Mouse (Mus musculus): ENCODE data around the gene Defb7.

The Defb7 gene

DNA sequence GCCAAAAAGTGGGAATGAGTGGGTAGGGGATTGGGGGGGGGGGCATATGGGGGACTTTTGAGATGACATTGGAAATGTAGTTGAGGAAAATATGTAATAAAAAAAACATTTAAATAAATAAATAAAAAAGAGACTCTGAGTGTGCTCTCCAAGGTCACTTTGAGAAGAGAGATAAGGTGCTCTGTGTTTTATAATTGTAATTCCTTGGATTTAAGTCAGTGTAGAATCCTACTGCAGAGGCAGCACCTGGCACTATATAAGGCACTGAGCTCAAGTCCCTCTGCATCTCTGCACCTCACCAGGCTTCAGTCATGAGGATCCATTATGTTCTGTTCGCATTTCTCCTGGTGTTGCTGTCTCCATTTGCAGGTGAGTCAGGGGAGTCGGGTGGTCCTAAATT lies at the start of gene Defb7:
TSS of gene Defb7 (plus strand) at position 301 of the 400 bp plus-strand sequence.
- DNase-seq, result no peak

DNA sequence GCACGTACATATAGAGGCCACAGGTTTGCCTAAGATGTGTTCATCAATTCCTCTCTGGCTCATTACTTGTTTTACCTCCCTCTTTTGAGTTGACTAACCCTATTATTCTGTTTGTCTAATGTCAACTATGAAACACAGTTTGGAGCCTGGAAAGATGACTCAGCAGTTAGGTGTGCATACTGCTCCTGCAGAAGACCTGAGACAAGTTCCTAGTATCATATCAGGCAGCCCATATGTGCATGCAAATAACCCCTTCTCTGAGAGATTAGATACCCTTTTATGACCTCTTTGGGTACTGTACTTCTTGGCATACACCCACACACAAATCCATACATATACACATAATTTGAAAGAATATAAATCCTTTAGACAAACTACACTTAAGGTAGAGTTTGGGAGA lies 48.5 kb upstream of the Defb7 start:
- DNase-seq, result no peak

DNA sequence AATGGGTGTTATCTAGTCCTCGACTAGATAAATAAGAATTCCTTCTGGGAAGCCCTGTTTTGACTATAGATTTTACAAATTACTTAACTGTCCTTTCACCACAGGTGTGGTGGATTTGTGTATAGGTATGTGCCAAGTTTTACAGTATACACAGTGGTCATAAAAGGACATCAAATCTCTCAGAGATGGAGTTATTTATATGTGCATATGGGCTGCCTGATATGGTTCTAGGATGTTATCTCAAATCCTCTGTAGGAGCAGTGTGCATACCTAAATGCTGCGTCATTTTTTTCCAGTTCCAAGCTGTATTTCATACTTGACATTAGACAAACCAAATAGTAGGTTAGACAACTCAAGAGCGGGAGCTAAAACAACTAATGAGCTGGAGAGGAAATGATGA lies 33.5 kb upstream of the Defb7 start:
- no peak for DNase-seq

DNA sequence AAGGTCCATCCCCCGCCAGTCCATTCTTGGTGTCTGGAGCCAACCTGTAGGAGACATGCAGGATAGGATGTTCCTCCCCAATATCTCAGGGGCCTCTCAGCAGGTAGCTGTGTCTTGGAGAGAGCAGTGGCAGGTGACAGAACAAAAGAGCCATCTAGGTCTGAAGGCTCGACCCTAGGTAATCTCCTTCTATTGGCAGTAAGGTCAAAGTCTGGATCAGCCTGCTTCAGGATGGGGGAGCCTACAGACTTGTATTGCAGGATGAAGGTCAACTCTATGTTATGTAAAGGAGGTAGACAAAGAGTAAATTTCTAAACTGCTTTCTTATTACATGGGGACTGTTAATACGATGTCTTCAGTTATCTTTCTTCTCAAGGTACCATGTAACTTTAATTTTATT lies 25.9 kb upstream of the Defb7 start:
- no peak for DNase-seq

DNA sequence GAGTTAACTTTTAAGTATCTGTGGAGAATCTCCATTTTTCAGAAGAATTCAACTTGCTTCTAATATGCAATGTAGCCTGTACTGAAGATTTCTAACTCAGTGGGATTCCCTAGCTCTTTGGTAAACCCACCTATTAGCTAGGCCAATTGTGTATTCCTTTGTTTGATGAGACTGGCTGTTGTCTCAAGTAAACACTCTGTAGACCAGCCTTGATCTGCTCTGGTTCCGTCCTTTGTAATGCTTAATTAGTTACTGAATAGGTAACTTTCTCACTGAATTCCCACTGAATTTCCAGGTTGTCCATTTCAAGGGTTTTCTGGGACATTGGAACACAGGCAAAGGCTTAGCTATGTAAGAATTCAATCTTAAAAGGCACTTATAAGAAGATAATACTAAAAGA lies 5.6 kb downstream of the Defb7 start:
- no peak for DNase-seq

DNA sequence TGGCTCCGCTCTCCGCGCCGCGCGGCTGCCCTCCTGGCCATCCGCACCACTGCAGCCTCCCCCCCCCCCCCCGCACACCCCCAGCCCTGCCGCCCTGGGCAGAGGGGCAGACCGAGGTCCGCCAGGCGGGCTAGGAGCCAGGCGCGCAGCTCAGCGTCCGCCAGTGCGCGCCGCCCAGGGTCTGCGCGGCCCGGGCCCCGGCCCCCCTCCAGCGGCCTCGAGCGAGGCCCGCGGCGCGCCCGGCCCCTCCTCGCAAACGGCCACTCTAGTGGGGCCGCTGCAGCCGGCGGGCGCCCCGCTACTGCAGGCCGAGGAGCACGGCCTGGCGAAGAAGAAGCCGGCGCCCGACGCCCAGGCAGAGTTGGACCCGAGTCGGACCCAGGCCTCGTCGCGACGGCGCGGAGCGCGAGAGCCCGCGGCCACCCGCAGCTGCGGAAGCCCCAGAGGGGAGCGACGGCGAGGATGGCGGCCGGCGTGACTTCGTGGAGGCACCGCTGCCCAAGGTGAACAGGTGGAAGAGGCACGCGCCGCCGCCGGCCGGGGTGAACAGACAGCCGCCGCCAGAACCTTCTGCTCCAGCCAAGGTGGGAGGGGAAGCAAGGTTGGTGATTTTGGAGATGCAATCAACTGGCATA lies 40.4 kb downstream of the Defb7 start:
- DNase-seq, result no peak

DNA sequence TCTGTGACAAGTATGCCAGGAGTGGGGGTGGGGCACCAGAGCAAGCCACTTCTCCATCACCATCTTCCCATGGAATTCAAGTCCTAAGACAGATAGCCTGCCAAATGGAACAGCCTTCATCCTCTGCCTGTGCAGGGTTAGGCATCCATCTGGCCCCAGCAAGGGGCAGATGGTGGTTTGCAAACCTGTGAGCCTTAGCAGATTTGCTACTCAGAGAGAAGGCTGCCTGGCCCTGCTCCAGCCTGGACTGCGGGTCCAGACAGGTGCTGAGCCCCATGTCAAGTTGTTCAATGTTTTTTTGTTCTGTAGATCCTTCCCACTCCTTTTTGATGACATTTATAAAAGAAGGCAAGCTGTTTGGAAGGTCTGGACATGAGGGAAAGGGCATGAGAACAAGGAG lies 45.5 kb downstream of the Defb7 start:
- no peak for DNase-seq

Data from liver (tissue).